Mouse (Mus musculus) right cerebral cortex, postnatal 25 days (tissue): ENCODE results near the gene C2cd3.

Source experiments
- DNase-seq: peaks from one replicate; pipeline ENCODE4 v3.0.0; 2022

Gene C2cd3

DNA sequence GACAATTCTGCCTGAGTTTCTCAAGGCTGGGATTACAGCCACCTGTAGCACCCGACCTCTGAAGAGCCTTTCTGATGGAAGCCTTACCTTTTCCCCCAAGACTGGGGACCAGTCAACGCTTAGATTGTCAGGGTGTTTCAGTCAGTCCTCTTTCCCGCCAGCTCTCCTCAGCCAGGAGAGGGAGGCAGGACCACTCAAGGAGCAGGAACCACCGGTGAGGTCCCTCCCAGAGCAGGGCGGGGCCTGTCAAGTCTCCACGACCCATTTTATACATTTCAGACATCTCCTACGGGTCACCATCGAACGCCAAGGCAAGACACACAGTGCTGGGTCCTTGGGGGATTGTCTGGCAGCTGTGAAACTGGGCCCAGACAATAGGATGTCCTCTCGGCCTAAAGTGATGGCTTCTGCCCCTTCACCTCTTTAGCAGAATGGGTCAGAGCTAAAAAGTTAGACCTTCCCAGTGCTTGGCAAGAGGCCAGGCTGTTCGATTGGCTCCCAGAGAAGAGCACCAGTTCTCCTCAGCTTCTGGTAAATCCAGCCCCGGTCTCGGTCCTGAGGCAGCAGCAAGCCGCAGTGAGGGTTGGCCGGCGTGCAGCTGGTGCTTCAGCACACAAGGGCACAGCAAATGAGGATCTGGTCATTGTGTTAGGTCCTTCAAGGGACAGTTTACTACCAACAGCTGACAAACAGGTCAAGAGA lies 128.4 kb downstream of the C2cd3 start:
- no peak for DNase-seq

- DNase-seq: no peak
Measured at GRCm38 (mm10) chr7:100501027-100501843, 129.2 kb downstream of the C2cd3 start.

- no peak for DNase-seq
Measured at GRCm38 (mm10) chr7:100501844-100502373, 129.9 kb downstream of the C2cd3 start.

DNA sequence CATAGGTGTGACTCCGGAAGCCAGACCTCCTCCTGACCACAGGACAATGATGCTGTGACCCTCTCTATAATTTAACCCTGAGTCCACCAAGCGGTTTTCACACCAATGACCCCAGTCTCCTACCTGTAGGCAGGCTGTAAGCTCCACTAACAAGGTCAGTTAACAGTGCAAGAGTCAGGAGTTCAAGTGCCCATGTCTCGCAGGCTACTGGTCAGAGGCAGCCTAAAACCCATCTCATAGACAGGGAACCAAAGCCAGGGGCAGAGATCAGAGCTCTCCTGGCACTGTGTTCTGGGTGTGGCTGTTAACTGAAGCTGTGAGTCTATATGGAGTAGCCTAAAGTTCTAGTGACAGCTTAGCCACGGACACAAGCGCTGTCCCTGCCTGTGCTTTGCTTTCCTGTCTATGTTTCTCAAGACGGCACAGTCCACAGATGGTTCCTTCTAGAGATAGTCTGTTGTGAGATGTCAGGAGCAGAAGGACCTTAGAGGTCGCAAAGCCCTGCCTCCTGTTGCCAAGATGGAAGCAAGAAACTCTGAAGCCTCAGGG lies 130.4 kb downstream of the C2cd3 start:
- no peak for DNase-seq

DNA sequence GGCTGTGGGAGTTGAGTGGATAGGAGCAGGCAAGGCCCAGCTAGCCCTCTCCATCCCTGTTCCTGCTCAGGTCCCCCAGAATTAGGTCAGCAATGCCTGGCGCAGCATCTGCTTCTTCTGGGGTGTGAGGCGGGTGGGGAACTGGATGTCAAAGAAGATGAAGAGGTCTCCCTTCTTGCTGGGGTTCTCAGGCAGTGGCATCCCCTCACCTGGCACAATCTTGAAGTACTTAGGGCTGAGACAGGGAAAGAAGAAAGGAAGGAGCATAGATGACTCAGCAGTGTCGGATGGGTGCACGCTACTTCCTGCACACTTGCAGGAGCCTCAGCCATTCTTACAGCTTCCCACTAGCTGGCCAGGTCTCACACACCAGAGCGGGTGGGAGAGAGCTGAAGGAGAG lies 131.0 kb downstream of the C2cd3 start:
- no peak for DNase-seq

- no peak for DNase-seq
Measured at GRCm38 (mm10) chr7:100504740-100505487, 132.9 kb downstream of the C2cd3 start.

GRCm38 (mm10) chr7:100506494-100506893 lies 134.5 kb downstream of the C2cd3 start:
- no peak for DNase-seq

GRCm38 (mm10) chr7:100508670-100509069 lies 136.6 kb downstream of the C2cd3 start:
- no peak for DNase-seq

DNA sequence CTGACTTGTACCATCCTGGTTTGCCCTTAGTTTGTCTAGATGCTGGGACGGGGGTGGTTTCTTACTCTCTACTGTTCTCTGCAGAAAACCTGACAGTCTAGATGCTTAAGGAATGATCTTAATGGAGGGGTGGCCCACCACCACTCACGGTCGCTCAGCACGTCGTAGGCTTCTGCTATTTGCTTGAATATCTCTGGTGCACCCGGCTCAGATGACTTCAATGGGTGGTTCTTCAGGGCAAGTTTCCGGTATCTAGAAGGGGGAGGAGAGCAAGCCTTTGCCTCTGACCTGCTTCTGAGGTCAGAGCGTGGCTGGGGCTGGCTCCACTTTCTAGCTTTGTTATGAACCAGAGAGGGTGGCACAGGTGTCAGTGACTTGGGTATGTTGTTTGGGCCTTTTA lies 139.6 kb downstream of the C2cd3 start:
- DNase-seq: no peak

DNA sequence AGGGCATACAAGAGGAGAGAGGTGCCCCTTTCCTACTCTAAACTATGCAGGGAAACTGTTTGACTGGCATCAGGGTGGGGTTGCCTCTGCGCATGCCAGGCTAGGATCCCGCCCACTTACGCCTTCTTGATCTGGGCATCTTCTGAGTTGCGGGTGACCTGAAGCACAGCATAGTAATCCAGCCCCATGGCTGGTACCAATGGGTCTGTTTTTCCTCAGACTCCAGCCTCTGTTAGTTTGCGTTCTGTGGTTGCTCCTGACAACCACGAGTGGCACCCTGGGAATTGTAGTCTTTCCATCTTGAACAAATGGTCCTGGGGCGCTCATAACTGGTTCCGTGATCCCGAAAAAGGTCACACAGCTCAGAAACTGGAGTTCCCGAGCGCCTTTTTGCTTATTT lies 142.5 kb downstream of the C2cd3 start, which contains the start of gene Dnajb13:
Gene Dnajb13, minus strand, starts transcription at position 388 of the 400 bp plus-strand sequence.
- DNase-seq: no peak
